In genomic region chr16:92426708-92427107, GRCm38 (mm10) we compare ENCODE assay signal across 32 mouse cellular contexts. TPM values are rescaled to one million over a fixed set of nuclear protein-coding genes. Genes with fewer than 3 reads are reported as not detected.
DNase-seq lines count a peak whose midpoint lies in the region; ATAC-seq and TF ChIP-seq lines count a peak whose summit lies in the region.
"Had no signal": no experiment of that assay in that cellular context is flagged by ENCODE, and none has a peak within 500 bp of the region (broad histone marks: within the 10 kb centered on the region; RNA-seq: fewer than 3 reads in every experiment).

No protein-coding gene starts in this region.

- H3K4me3 ChIP-seq in heart, embryonic 12.5 days = no peak overlapping the region
- no peak overlapping the region for H3K4me3 ChIP-seq in heart, postnatal 0 days (ENCODE audit: low read depth, low read length)
- H3K4me3 ChIP-seq in hindbrain, embryonic 14.5 days (replicated peaks; ENCODE audit: low read length) = no peak overlapping the region
- H3K4me3 ChIP-seq: embryonic facial prominence, embryonic 10.5 days; embryonic facial prominence, embryonic 15.5 days; gastrocnemius, adult 2 months; hindbrain, embryonic 13.5 days; layer of hippocampus, adult 2 months; left cerebral cortex, adult 2 months; limb, embryonic 12.5 days; liver, embryonic 15.5 days; midbrain, embryonic 13.5 days; neural tube, embryonic 15.5 days; stomach, embryonic 15.5 days had no signal

- H3K4me2 ChIP-seq in heart, embryonic 12.5 days = 0 out of 2 replicates have a peak overlapping the region, but pooled peaks have one; percentile 24
- no peak overlapping the region for H3K4me2 ChIP-seq in heart, postnatal 0 days (ENCODE audit: low read depth, low read length)
- H3K4me2 ChIP-seq in hindbrain, embryonic 14.5 days (replicated peaks) = no peak overlapping the region
- H3K4me2 ChIP-seq: embryonic facial prominence, embryonic 15.5 days; hindbrain, embryonic 13.5 days; limb, embryonic 12.5 days; liver, embryonic 15.5 days; lung, embryonic 14.5 days; midbrain, embryonic 13.5 days; neural tube, embryonic 15.5 days; stomach, embryonic 15.5 days had no signal

- no peak for DNase-seq in heart, adult 18-20 months
- DNase-seq in heart, postnatal 0 days (ENCODE audit: low spot score) = no peak
- no peak for DNase-seq in heart, adult 9 months (ENCODE audit: low spot score in 2 of 2)
- DNase-seq in Muller cell, postnatal 12 days (ENCODE audit: inconsistent ontology term) = peak; percentile 43
- DNase-seq in R1 (ENCODE audit: low read depth, low spot score) = peak; percentile 46
- no peak for DNase-seq in kidney, postnatal 25 days
- DNase-seq in hindbrain, embryonic 14.5 days (ENCODE audit: low spot score) = no peak
- DNase-seq: adrenal gland, adult 2 months; adrenal gland, postnatal 36 days; cerebellum, adult 8-10 months; cerebellum, postnatal 25 days; gastrocnemius, adult 2 months; gastrocnemius, postnatal 36 days; heart, postnatal 36 days; kidney, adult 11 months; kidney, postnatal 36 days; lung, embryonic 14.5 days; right cerebral cortex, postnatal 25 days had no signal

- no peaks in the 10 kb centered on the region for H3K27me3 ChIP-seq in heart, embryonic 12.5 days (replicated peaks)
- no peaks in the 10 kb centered on the region for H3K27me3 ChIP-seq in heart, postnatal 0 days (ENCODE audit: control insufficient read depth, insufficient read depth, low read length)
- H3K27me3 ChIP-seq in hindbrain, embryonic 14.5 days (ENCODE audit: control insufficient read depth, insufficient read depth, low read length) = no peaks in the 10 kb centered on the region
- H3K27me3 ChIP-seq: embryonic facial prominence, embryonic 15.5 days; hindbrain, embryonic 13.5 days; limb, embryonic 12.5 days; liver, embryonic 15.5 days; midbrain, embryonic 13.5 days; neural tube, embryonic 15.5 days; stomach, embryonic 15.5 days had no signal

- no peaks in the 10 kb centered on the region for H3K36me3 ChIP-seq in heart, embryonic 12.5 days
- H3K36me3 ChIP-seq in heart, postnatal 0 days (replicated peaks; ENCODE audit: control insufficient read depth, insufficient read depth, low read length) = peaks cover 4% of the 10 kb centered on the region; the same call in 1 of the 2 replicates
- H3K36me3 ChIP-seq in hindbrain, embryonic 14.5 days (replicated peaks; ENCODE audit: control insufficient read depth, insufficient read depth) = no peaks in the 10 kb centered on the region
- H3K36me3 ChIP-seq: liver, embryonic 15.5 days; stomach, embryonic 15.5 days had no signal

- no peaks in the 10 kb centered on the region for H3K9me3 ChIP-seq in heart, embryonic 12.5 days (replicated peaks)
- H3K9me3 ChIP-seq in heart, postnatal 0 days (replicated peaks; ENCODE audit: control insufficient read depth, low read length) = no peaks in the 10 kb centered on the region
- H3K9me3 ChIP-seq in hindbrain, embryonic 14.5 days (ENCODE audit: control insufficient read depth, low read length) = no peaks in the 10 kb centered on the region
- H3K9me3 ChIP-seq: embryonic facial prominence, embryonic 10.5 days; embryonic facial prominence, embryonic 15.5 days; hindbrain, embryonic 13.5 days; limb, embryonic 12.5 days; liver, embryonic 15.5 days; midbrain, embryonic 13.5 days; neural tube, embryonic 15.5 days; stomach, embryonic 15.5 days had no signal

- H3K9ac ChIP-seq in heart, embryonic 12.5 days = 0 out of 2 replicates have a peak overlapping the region, but pooled peaks have one; percentile 54
- H3K9ac ChIP-seq in heart, postnatal 0 days (replicated peaks; ENCODE audit: low read depth, low read length) = no peak overlapping the region; the same call in 1 of the 2 replicates
- no peak overlapping the region for H3K9ac ChIP-seq in hindbrain, embryonic 14.5 days
- H3K9ac ChIP-seq: embryonic facial prominence, embryonic 15.5 days; hindbrain, embryonic 13.5 days; limb, embryonic 12.5 days; liver, embryonic 15.5 days; lung, embryonic 14.5 days; midbrain, embryonic 13.5 days; neural tube, embryonic 15.5 days; stomach, embryonic 15.5 days had no signal

- TF ChIP-seq CTCF in heart, postnatal 0 days (IDR thresholded peaks at IDR 0.05; ENCODE audit: low read depth) = no peak

- TF ChIP-seq EP300 in heart, postnatal 0 days (IDR thresholded peaks at IDR 0.05; ENCODE audit: low read depth) = no peak

- peaks cover 80% of the 10 kb centered on the region for H3K4me1 ChIP-seq in heart, embryonic 12.5 days (replicated peaks)
- H3K4me1 ChIP-seq in heart, postnatal 0 days (ENCODE audit: control insufficient read depth, insufficient read depth) = peaks cover 68% of the 10 kb centered on the region
- 0 out of 2 replicates have a peak, but pooled peaks cover 22% of the 10 kb centered on the region for H3K4me1 ChIP-seq in hindbrain, embryonic 14.5 days (replicated peaks; ENCODE audit: control insufficient read depth, insufficient read depth, low read length)

- WGBS in heart, embryonic 12.5 days = 16% methylated on average over 6 of the region's 6 CpGs
- 15% methylated on average over 6 of the region's 6 CpGs for WGBS in heart, postnatal 0 days
- 22% methylated on average over 6 of the region's 6 CpGs for WGBS in hindbrain, embryonic 14.5 days

- no peak for ATAC-seq in heart, embryonic 12.5 days (ENCODE audit: insufficient number of reproducible peaks, low FRiP score)
- no peak for ATAC-seq in heart, postnatal 0 days (ENCODE audit: insufficient read depth, low read depth)
- ATAC-seq in hindbrain, embryonic 14.5 days (ENCODE audit: low FRiP score) = no peak
- ATAC-seq: activated CD4-positive, CD25-positive, alpha-beta regulatory T cell, adult 4 months; forebrain, embryonic 14.5 days; midbrain, embryonic 13.5 days had no signal

- H3K27ac ChIP-seq in heart, embryonic 12.5 days (ENCODE audit: poor library complexity, severe bottlenecking) = peak overlapping the region; percentile 99
- H3K27ac ChIP-seq in heart, postnatal 0 days (ENCODE audit: low read depth) = peak overlapping the region; percentile 98
- no peak overlapping the region for H3K27ac ChIP-seq in hindbrain, embryonic 14.5 days
- H3K27ac ChIP-seq: embryonic facial prominence, embryonic 15.5 days; hindbrain, embryonic 13.5 days; layer of hippocampus, adult 2 months; left cerebral cortex, adult 2 months; limb, embryonic 12.5 days; liver, embryonic 15.5 days; midbrain, embryonic 13.5 days; neural tube, embryonic 15.5 days; stomach, embryonic 15.5 days had no signal

RNA-seq across cellular contexts. Expression of gene Rcan1, which starts 44.0 kb away (rescaled TPM):
- polyA plus RNA-seq in heart, embryonic 12.5 days (2016; fragmentation: Nextera tagmentation; extraction: Ambion mirVana) = 148 and 153 TPM in 2 replicates
- total RNA-seq in heart, adult 18-20 months (2021) = 100 to 1,000 TPM in 1 of 2 experiments, 10 to 100 TPM in 1; 95.4 to 129 TPM
- total RNA-seq in heart, postnatal 0 days (2014; rRNA removed; ENCODE audit: low replicate concordance) = 83.7 and 94.7 TPM in 2 replicates
- polyA plus RNA-seq in heart, postnatal 0 days (2015; fragmentation: Nextera tagmentation; extraction: Ambion mirVana) = 52.8 and 64.6 TPM in 2 replicates
- 76.8 and 92.3 TPM in 2 replicates for polyA plus RNA-seq in hindbrain, embryonic 14.5 days (2014; fragmentation: Nextera tagmentation; extraction: Ambion mirVana)

RNA-seq across cellular contexts. Expression of gene Clic6, which starts 58.8 kb away (rescaled TPM):
- 1.7 and 1.8 TPM in 2 replicates for polyA plus RNA-seq in heart, embryonic 12.5 days (2016; fragmentation: Nextera tagmentation; extraction: Ambion mirVana)
- total RNA-seq in heart, adult 18-20 months (2021) = 1 to 10 TPM in 1 of 2 experiments, under 1 TPM in 1; 0.37 to 1.1 TPM
- total RNA-seq in heart, postnatal 0 days (2014; rRNA removed; ENCODE audit: low replicate concordance) = 0.38 and 3.6 TPM in 2 replicates
- 1.1 and 1.7 TPM in 2 replicates for polyA plus RNA-seq in heart, postnatal 0 days (2015; fragmentation: Nextera tagmentation; extraction: Ambion mirVana)
- polyA plus RNA-seq in hindbrain, embryonic 14.5 days (2014; fragmentation: Nextera tagmentation; extraction: Ambion mirVana) = 6.5 and 9.3 TPM in 2 replicates
- total RNA-seq: gastrocnemius, adult 2 months; megakaryocyte, adult 5-6 weeks had no signal
- polyA plus RNA-seq: activated CD4-positive, CD25-positive, alpha-beta regulatory T cell, adult 4 months had no signal

Comparison
In these comparisons a context has a peak if more than half of its experiments do, and no peak if none do; other contexts are left out.
1. DNase-seq: peak in Muller cell, postnatal 12 days (single experiment) and R1 (single experiment); none in heart, adult 18-20 months (0 of 2), heart, postnatal 0 days (single experiment), heart, adult 9 months (0 of 2), kidney, postnatal 25 days (0 of 2) and hindbrain, embryonic 14.5 days (single experiment).